Mouse (Mus musculus): ENCODE results near the gene Rbm26.

- no peak for TF ChIP-seq GATA1 (IDR thresholded peaks at IDR 0.05; ENCODE audit: low read length)
- TF ChIP-seq TAL1 (IDR thresholded peaks at IDR 0.05; ENCODE audit: low read length), result no peak
Observed at GRCm38 (mm10) chr14:105177238-105177693, at the start of gene Rbm26.
